Mouse (Mus musculus): ENCODE measurements around the gene Farsa.

DNA sequence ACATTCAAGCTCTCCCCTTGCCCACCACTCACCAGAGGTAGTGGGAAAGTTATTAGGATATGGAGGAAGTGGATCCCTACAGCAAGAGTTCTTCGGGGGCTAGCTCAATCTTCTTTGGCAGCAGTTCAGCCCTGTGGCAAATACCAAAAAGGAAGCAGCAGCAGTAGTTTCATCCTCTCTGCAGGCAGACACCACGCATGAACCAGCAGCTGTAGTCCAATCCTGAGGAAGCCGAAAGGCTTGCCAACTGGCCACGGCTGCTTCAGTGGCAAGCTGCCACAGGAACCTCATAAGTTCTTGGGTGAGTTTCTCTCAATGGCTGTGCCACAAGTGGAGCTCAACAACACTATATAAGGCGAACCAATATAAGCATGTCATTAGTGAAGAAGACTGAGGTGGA lies 39.2 kb downstream of the Farsa start:
- TF ChIP-seq CTCF (IDR thresholded peaks at IDR 0.05; ENCODE audit: control insufficient read depth, insufficient read depth, insufficient read length), result no peak
- no peak for TF ChIP-seq USF1 (IDR thresholded peaks at IDR 0.05; ENCODE audit: low read depth)
